24 mouse cellular contexts compared by ENCODE assay signal in genomic region chr10:116192293-116192692, GRCm38 (mm10).
DNase-seq lines count a peak whose midpoint lies in the region; TF ChIP-seq lines count a peak whose summit lies in the region.
"Had no signal": no experiment of that assay in that cellular context is flagged by ENCODE, and none has a peak within 500 bp of the region (broad histone marks: within the 10 kb centered on the region; RNA-seq: fewer than 3 reads in every experiment).

No protein-coding gene starts in this region.

- peak; percentile 43 for DNase-seq in urinary bladder, postnatal 25 days (ENCODE audit: low spot score)
- no peak for DNase-seq in urinary bladder, postnatal 10 days (ENCODE audit: low spot score)
- peak; percentile 59 for DNase-seq in adipocyte (ENCODE audit: low spot score)
- no peak for DNase-seq in right cerebral cortex, postnatal 25 days
- DNase-seq in left cerebral cortex, adult 2 months (ENCODE audit: extremely low spot score in 1 of 2, low spot score in 2 of 2) = no peak
- no peak for DNase-seq in heart, postnatal 14 days
- DNase-seq: adrenal gland, postnatal 36 days; cerebellum, adult 9-11 months; gastrocnemius, postnatal 25 days; heart, adult 2 months; heart, postnatal 4 days; kidney, adult 11 months; kidney, postnatal 10 days; liver, postnatal 0 days; right cerebral cortex, adult 18-20 months; thymus, postnatal 25 days had no signal

- H3ac ChIP-seq in myocyte (ENCODE audit: control insufficient read depth, insufficient read length) = no peak overlapping the region

- H3K36me3 ChIP-seq in myocyte (ENCODE audit: control insufficient read depth, insufficient read depth) = no peaks in the 10 kb centered on the region
- H3K36me3 ChIP-seq: forebrain, embryonic 12.5 days; limb, embryonic 12.5 days; midbrain, embryonic 15.5 days had no signal

- H3K4me2 ChIP-seq in myocyte (ENCODE audit: low read depth) = peak overlapping the region; percentile 69
- H3K4me2 ChIP-seq: forebrain, embryonic 12.5 days; hindbrain, embryonic 14.5 days; limb, embryonic 12.5 days; liver, embryonic 11.5 days; midbrain, embryonic 15.5 days had no signal

- intact Hi-C loops in left cerebral cortex, adult 2 months (cut with DNase I) = loop anchor here (10.0 kb wide), 3 partner anchors 577 to 867 kb away; no protein-coding TSS in a partner anchor
- intact Hi-C loops in heart, postnatal 14 days (cut with DNase I) = loop anchor here (10.0 kb wide), 2 partner anchors 477 to 653 kb away; no protein-coding TSS in a partner anchor

- no peaks in the 10 kb centered on the region for H3K27me3 ChIP-seq in myocyte (ENCODE audit: control insufficient read depth, insufficient read depth, insufficient read length)
- H3K27me3 ChIP-seq: midbrain, embryonic 15.5 days had no signal

- no peak overlapping the region for H3K4me3 ChIP-seq in myocyte
- H3K4me3 ChIP-seq in left cerebral cortex, adult 2 months = no peak overlapping the region
- H3K4me3 ChIP-seq: forebrain, embryonic 12.5 days; heart, adult 2 months; layer of hippocampus, adult 2 months; limb, embryonic 12.5 days; midbrain, embryonic 15.5 days had no signal

- H3K27ac ChIP-seq in left cerebral cortex, adult 2 months = no peak overlapping the region
- H3K27ac ChIP-seq: forebrain, embryonic 12.5 days; heart, adult 2 months; hindbrain, embryonic 14.5 days; layer of hippocampus, adult 2 months; limb, embryonic 12.5 days; macrophage; midbrain, embryonic 15.5 days had no signal

- TF ChIP-seq POLR2A in myocyte (IDR thresholded peaks at IDR 0.05; ENCODE audit: insufficient read length, low read depth) = no peak

- H3K79me2 ChIP-seq in myocyte (ENCODE audit: control insufficient read depth, insufficient read depth) = no peaks in the 10 kb centered on the region

- no peak for TF ChIP-seq CTCF in left cerebral cortex, adult 2 months (IDR thresholded peaks at IDR 0.05)

TF ChIP-seq in myocyte, 11 proteins besides CTCF, POLR2A, EP300 and RAD21:
- TF ChIP-seq MAX (IDR thresholded peaks at IDR 0.05; ENCODE audit: low read depth) = no peak
- no peak for TF ChIP-seq POLR2AphosphoS2 (IDR thresholded peaks at IDR 0.05; ENCODE audit: insufficient read length, low read depth)

Comparison
In these comparisons a context has a peak if more than half of its experiments do, and no peak if none do; other contexts are left out.
1. DNase-seq: peak in urinary bladder, postnatal 25 days (single experiment) and adipocyte (single experiment); none in urinary bladder, postnatal 10 days (single experiment), right cerebral cortex, postnatal 25 days (single experiment), left cerebral cortex, adult 2 months (0 of 2) and heart, postnatal 14 days (0 of 2).